Mouse (Mus musculus) intestine, postnatal 0 days (tissue): Measurements from ENCODE around the gene Actn4. TPM values are rescaled to one million over a fixed set of nuclear protein-coding genes. Genes with fewer than 3 reads are reported as not detected.

Source experiments
- ATAC-seq: fragments of 200-750 bp; cut with Nextera tagmentation; 2 replicates; pipeline ENCODE4 v1.8.0; 2017; ENCODE audit warnings: mild to moderate bottlenecking, moderate TSS enrichment, moderate library complexity
- H3K27ac ChIP-seq: fragments of 300-500 bp; sonication (generic); 2 replicates; pipeline ENCODE4 v1.5.1; 2014; ENCODE audit warnings: mild to moderate bottlenecking, low read depth, low read length, moderate library complexity
- H3K27me3 ChIP-seq: fragments of 300-500 bp; sonication (generic); replicated peaks from 2 replicates; pipeline ENCODE4 v1.6.1; 2014; ENCODE audit warnings: low read length, mixed read lengths; ENCODE audit not compliant: control insufficient read depth, insufficient read depth
- H3K36me3 ChIP-seq: fragments of 300-500 bp; sonication (generic); 2 replicates; pipeline ENCODE4 v1.6.1; 2014; ENCODE audit warnings: mild to moderate bottlenecking, moderate library complexity; ENCODE audit not compliant: control insufficient read depth, insufficient read depth
- H3K4me1 ChIP-seq: fragments of 300-500 bp; sonication (generic); replicated peaks from 2 replicates; pipeline ENCODE4 v1.6.1; 2014; ENCODE audit warnings: antibody characterized with exemption, low read length, mixed read lengths; ENCODE audit not compliant: control insufficient read depth, insufficient read depth
- H3K4me2 ChIP-seq: fragments of 300-500 bp; sonication (generic); replicated peaks from 2 replicates; pipeline ENCODE4 v1.6.1; 2014; ENCODE audit warnings: low read depth, mild to moderate bottlenecking, moderate library complexity
- H3K4me3 ChIP-seq: fragments of 300-500 bp; sonication (generic); 2 replicates; pipeline ENCODE4 v1.5.1; 2014; ENCODE audit warnings: low read depth, low read length
- H3K9ac ChIP-seq: fragments of 300-500 bp; sonication (generic); 2 replicates; pipeline ENCODE4 v1.6.1; 2014; ENCODE audit warnings: mild to moderate bottlenecking, low read depth, low read length
- H3K9me3 ChIP-seq: fragments of 300-500 bp; sonication (generic); 2 replicates; pipeline ENCODE4 v1.6.1; 2016; ENCODE audit warnings: mixed run types; ENCODE audit not compliant: control insufficient read depth
- CTCF ChIP-seq: sonication (generic); IDR thresholded peaks from 2 replicates; pipeline ENCODE4 v1.5.1; 2016; ENCODE audit warnings: low read depth, mild to moderate bottlenecking, control low read depth, antibody characterized with exemption, moderate library complexity
- WGBS: fragments of 180-500 bp; shearing (Covaris S2); extraction: QIAGEN DNeasy Blood & Tissue Kit; methylation state at CpG from one replicate; pipeline ENCODE4 v1.1.7; 2014; 5-methylcytosine and 5-hydroxymethylcytosine counted together
- polyA plus RNA-seq: library from polyadenylated mRNA; unstranded; fragments of >200 nt; fragmentation: Nextera tagmentation; extraction: Ambion mirVana; gene quantifications from 2 replicates; pipeline ENCODE4 v1.2.1, GENCODE M21; 2015

The Actn4 gene
- polyA plus RNA-seq, 1 experiment from 2014 or later, result 293 TPM

DNA sequence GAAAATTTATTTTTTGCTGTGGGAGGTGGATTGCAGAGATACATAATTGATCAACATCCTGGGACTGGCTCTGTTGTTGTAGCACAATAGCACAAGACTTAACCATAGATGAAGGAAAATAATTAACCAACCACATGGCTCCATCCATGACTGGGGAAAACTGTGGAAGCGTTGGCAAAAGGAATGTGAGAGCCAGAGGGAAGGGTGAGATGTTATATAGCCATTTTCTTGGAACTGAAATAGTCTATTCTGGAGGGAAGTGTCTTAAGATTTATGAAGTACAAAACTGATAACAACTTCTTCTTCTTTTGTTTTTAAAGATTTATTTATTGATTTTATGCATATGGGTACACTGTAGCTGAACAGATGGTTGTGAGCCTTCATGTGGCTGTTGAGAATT is 114.9 kb downstream of the Actn4 start:
- Histone ChIP-seq H3K27me3 (no peaks in the 10 kb centered on the region), H3K4me2 (no peak overlapping the region), H3K4me3 (no peak overlapping the region), H3K27ac (no peak overlapping the region), H3K9ac (no peak overlapping the region), H3K36me3 (no peaks in the 10 kb centered on the region), H3K9me3 (no peaks in the 10 kb centered on the region), H3K4me1 (no peaks in the 10 kb centered on the region; the same call in none of the 2 replicates)
- TF ChIP-seq CTCF, result no peak
- ATAC-seq, result no peak
- 65% methylated on average over 1 of the region's 1 CpGs for WGBS

Other genes with a start within 250 kb of the Actn4 start
- 1.6 and 1.8 TPM in 2 replicates for gene Fbxo17, start 245.5 kb downstream of the Actn4 start, polyA plus RNA-seq
- 98.7 and 101 TPM in 2 replicates for gene Mrps12, start 220.5 kb downstream of the Actn4 start, polyA plus RNA-seq
- 8.6 and 9.9 TPM in 2 replicates for gene Sars2, start 220.3 kb downstream of the Actn4 start, polyA plus RNA-seq
- gene Ccer2, start 206.2 kb downstream of the Actn4 start, polyA plus RNA-seq, result not detected in 2 replicates
- 76.8 and 79.2 TPM in 2 replicates for gene Sirt2, start 195.6 kb downstream of the Actn4 start, polyA plus RNA-seq
- gene Nfkbib, start 194.8 kb downstream of the Actn4 start, polyA plus RNA-seq, result 33.1 and 33.2 TPM in 2 replicates
- gene Rinl, start 173.4 kb downstream of the Actn4 start, polyA plus RNA-seq, result 1.6 and 2.2 TPM in 2 replicates
- 144 and 152 TPM in 2 replicates for gene Hnrnpl, start 153.8 kb downstream of the Actn4 start, polyA plus RNA-seq
- 402 and 426 TPM in 2 replicates for gene Ech1, start 137.1 kb downstream of the Actn4 start, polyA plus RNA-seq
- 2,376 and 2,464 TPM in 2 replicates for gene Lgals4, start 128.5 kb downstream of the Actn4 start, polyA plus RNA-seq
- 1.0 and 2.0 TPM in 2 replicates for gene Lgals7, start 98.5 kb downstream of the Actn4 start, polyA plus RNA-seq
- 0.25 and 0.37 TPM in 2 replicates for gene Capn12, start 80.9 kb downstream of the Actn4 start, polyA plus RNA-seq
- 282 and 286 TPM in 2 replicates for gene Eif3k, start 19.5 kb upstream of the Actn4 start, polyA plus RNA-seq
- gene Map4k1, start 19.7 kb upstream of the Actn4 start, polyA plus RNA-seq, result 1.5 and 1.6 TPM in 2 replicates
- gene Ryr1, start 162.8 kb upstream of the Actn4 start, polyA plus RNA-seq, result 0.43 and 0.63 TPM in 2 replicates
- 0.21 and 0.29 TPM in 2 replicates for gene Rasgrp4, start 172.5 kb upstream of the Actn4 start, polyA plus RNA-seq
- gene Fam98c, start 193.9 kb upstream of the Actn4 start, polyA plus RNA-seq, result 75.9 and 83.4 TPM in 2 replicates
- 0.27 and 0.34 TPM in 2 replicates for gene Ggn, start 207.9 kb upstream of the Actn4 start, polyA plus RNA-seq
- gene Spred3, start 208.1 kb upstream of the Actn4 start, polyA plus RNA-seq, result 0.52 and 0.93 TPM in 2 replicates
- 205 and 209 TPM in 2 replicates for gene Psmd8, start 218.4 kb upstream of the Actn4 start, polyA plus RNA-seq